Mouse (Mus musculus) frontal cortex, postnatal 10 days (tissue): Measurements from ENCODE around the gene Fam221b.
A peak's percentile ranks its signal among the peaks of the same experiment; 100 is the strongest.

Source experiments
- DNase-seq, 2 experiments: peaks; one replicate each; pipeline ENCODE4 v3.0.0; 2022; ENCODE audit warnings: low spot score in 2 of 2, mixed read lengths in 1 of 2

Gene Fam221b

GRCm38 (mm10) chr4:43657146-43657545 is 11.8 kb downstream of the Fam221b start:
- no peak for DNase-seq

GRCm38 (mm10) chr4:43656339-43657109 is 12.4 kb downstream of the Fam221b start, which contains the start of gene Hint2:
Gene Hint2 (minus strand): TSS chr4:43656466.
- peak; percentile 93 to 96 for DNase-seq

GRCm38 (mm10) chr4:43655656-43656338 is 13.1 kb downstream of the Fam221b start:
- DNase-seq, result no peak

- DNase-seq, result peak in 1 of 2 experiments; percentile 53
These were observed 15.6 kb downstream of the Fam221b start, which contains the start of gene Spag8 for GRCm38 (mm10) chr4:43653161-43654015. Gene Spag8 (minus strand): TSS chr4:43653594.

- no peak for DNase-seq
These were observed 16.2 kb downstream of the Fam221b start for GRCm38 (mm10) chr4:43652726-43653125.

DNA sequence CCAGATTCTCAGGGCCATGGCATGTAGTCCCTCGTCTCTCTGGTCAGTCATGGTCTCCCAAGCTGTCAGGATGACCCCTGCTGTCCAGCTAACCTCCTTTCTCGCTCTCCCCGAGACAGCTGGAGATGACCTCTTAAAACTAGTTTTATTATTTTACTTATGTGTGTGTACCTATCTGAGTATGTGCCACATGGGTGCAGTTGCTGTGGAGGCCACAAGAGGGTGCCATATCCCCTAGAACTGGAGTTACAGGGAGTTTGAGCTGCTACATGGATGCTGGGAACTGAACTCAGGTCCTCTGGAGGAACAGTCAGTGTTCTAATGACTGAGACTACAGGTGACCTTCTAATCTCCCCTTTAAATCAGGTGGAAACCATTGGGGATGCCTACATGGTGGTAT is 19.2 kb downstream of the Fam221b start:
- no peak for DNase-seq

- peak in 1 of 2 experiments; percentile 1 for DNase-seq
These were observed 28.5 kb downstream of the Fam221b start for GRCm38 (mm10) chr4:43640491-43640890.

DNA sequence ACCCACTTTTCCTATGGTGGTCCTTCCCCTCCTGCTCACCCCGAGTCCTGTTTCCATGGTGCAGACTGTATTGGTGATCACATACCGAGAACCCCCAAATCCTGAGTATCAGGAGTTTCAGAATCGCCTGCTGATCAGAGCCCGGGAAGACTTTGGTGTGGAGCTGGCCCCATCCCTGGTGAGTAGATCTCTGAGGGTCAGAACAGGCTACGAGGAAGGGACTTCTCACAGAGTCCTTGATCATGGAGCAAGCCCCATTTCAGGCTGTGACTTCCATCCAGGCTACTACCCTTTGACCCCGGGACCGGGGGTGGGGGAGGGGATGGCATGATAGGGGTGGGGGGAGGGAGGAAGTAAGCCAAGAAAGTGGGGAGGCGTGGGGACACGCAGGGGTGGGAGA is 28.9 kb downstream of the Fam221b start:
- peak in 1 of 2 experiments; percentile 2 for DNase-seq

- peak; percentile 1 to 2 for DNase-seq
These were observed 32.2 kb downstream of the Fam221b start for GRCm38 (mm10) chr4:43636751-43637150.

DNA sequence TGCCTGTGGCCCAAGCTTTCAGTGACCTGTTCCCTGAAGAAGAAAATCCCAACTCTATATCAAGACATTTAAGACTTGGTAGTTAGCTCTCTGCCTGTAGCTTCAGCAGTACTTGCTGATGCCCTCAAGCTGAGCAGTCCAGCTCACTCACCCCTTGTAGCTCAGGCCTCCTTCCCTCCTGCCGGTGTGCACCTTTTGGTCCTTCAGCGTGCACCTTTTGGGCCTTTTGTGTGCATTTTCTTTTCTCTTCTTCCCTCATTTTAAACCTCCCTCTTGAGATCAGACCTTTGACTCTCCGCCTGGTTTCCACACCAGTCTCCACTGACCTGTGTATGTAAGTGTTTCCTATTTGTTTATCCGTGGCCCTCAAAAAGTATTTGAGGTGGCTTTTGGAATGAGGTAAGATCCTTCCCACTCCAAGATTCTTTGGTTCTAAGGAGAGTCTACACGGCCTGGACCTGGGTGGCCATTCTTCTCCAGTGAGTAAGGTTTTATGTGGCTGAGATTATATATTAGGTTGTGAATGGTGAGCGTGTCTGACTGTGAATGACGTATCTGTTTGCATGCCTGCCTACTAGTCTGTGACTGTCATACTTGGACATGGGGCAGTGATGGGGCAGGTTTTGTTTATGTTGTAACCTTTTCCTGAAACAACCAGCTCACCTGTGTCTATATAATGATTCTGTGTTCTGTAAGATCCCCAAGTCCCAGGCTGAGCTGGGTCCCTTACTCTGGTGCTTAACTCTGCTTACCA is 34.1 kb downstream of the Fam221b start:
- DNase-seq, result peak in 1 of 2 experiments; percentile 2

- DNase-seq, result peak in 1 of 2 experiments; percentile 1
These were observed 35.2 kb downstream of the Fam221b start for GRCm38 (mm10) chr4:43633736-43634135.

DNA sequence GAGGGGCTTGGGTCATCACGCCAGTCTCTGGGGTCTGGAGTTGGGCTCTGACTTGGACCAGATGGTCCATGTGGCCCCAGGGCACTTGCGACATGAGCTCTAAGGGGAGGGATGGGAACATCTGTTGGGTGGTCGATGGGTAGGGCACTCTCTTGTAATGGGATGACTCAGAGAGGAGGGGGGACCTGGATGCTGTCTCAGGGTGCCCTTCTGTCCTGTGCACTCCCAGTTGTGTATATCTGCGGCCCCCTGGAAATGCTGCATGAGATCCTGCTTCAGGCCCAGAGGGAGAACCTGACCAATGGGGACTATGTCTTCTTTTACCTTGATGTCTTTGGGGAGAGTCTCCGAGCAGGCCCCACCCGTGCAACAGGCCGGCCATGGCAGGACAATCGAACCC is 35.6 kb downstream of the Fam221b start:
- DNase-seq, result peak in 1 of 2 experiments; percentile 4

DNA sequence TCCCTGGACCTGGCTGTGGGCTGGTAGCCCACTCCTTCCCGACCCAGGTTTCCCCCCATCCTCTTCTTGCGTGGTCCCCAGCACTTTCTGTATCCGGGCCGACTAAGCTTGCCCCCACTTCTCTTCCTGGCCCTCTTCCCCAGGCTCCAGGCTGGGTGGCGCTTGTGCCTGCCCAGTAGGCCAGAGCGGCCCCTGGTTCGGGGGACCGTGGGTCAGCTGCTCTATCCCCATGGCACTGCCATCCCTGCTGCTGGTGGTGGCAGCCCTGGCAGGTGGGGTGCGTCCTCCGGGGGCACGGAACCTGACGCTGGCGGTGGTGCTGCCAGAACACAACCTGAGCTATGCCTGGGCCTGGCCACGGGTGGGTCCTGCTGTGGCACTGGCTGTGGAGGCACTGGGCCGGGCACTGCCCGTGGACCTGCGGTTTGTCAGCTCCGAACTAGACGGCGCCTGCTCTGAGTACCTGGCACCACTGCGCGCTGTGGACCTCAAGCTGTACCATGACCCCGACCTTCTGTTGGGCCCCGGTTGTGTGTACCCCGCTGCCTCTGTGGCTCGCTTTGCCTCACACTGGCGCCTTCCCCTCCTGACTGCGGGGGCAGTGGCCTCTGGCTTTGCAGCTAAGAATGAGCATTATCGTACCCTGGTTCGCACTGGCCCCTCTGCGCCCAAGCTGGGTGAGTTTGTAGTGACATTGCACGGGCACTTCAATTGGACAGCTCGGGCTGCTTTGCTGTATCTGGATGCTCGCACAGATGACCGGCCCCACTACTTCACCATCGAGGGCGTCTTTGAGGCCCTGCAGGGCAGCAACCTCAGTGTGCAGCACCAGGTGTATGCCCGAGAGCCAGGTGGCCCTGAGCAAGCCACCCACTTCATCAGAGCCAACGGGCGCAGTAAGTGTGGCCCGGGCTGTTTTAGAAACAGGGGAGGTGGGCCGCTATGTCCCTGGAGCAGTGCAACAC is 36.7 kb downstream of the Fam221b start:
- DNase-seq, result peak in 1 of 2 experiments; percentile 31

DNA sequence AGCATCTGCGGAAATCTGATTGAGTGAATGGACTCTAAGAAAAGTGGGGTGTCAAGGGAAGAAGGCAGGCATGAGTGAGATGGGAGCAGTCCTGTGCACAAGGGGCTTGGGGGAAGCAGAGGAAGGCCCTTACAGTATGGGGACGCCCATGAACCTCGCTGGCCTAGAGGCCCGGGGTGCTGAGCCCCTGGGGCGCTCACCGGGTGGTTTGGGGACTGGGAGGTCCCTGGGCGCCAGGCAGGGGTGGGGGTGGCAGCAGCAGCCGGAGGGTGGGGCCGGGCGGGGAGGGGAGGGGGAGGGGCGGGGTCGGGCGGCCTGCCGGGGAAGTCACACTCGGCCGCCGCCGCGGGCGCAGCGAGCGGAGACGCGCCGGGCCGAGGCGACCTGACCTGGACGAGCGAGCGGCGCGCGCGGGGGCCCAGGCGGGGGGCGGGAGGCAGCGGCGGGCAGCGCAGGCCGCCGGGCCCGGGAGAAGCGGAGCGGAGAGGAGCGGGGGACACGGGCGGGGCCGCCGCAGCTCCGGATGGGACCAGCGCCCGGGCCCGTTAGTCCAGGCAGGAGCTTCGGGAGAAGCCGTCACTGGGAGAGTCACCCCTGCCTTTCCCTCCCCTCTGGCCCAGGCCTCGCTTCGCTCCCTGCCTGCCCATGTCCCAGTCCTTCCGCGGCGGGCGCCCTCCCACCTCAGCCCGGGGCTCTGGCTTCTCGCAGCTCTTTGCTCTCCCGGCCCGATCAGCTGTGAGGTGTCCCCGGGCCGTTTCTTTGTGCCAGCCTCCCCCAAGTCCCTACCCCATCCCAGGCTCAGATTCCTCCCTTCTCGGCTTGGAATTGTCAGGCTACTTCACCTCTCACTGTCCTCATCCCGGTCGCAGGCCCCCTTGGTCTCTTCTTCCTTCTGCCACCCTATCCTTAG is 37.6 kb downstream of the Fam221b start, which contains the start of gene Npr2:
Npr2 (plus strand) TSS at position 890 of the 910 bp plus-strand sequence.
- DNase-seq, result peak in 1 of 2 experiments; percentile 35

DNA sequence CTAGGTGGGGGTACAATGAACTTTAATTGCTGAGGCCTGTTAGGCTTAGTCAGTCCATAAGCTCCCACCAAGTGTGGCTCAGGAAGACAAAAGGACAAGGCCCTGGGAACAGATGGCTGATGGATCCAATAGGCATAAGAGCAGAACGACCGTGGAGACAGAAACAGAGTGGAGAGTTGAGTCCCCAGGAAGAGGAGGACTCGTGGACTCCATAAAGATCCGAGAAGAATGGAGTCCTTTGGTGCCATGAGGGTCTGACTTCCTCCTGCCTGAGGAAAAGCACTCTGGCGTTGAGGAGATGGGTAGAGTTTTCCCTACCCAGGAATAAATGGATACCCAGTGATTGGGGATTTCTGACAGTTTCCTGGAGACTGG is 38.3 kb downstream of the Fam221b start:
- DNase-seq, result no peak

DNA sequence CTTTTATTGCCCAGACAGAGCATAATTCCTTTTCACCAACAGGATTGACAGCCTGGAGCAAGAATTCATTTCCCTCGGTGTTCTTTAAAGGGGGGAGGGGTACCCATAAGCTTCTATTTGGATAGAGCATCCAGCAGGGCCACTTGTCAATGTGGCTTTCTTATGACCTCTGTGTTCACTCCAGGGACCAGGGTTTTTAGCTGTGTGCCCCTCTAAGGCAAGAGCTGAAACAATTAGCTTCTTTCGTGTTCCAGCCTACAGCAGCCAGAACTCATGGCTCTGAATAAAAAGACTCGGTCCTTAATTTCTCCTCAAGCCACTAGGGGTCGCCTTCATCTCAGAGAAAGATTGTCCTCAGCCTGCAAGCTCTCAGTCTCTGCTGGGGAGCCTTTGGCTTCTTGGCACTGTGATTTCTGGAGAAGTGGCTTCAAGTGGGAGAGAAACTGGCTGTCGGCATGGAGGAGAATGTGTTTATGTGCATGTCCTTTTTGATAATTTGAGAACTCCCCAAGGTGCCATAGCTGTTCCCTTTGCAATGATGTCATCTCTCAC is 38.8 kb downstream of the Fam221b start:
- DNase-seq, result peak; percentile 72 to 81

GRCm38 (mm10) chr4:43629106-43629817 is 39.7 kb downstream of the Fam221b start:
- no peak for DNase-seq
